Mouse (Mus musculus) intestine, embryonic 14.5 days (tissue): ENCODE data around the gene Thtpa. TPM values are rescaled to one million over a fixed set of nuclear protein-coding genes. Genes with fewer than 3 reads are reported as not detected.

Source experiments
- ATAC-seq: fragments of 200-750 bp; cut with Nextera tagmentation; replicated peaks from 2 replicates; pipeline ENCODE4 v1.8.0; 2017; ENCODE audit warnings: low read depth, moderate number of reproducible peaks, moderate TSS enrichment, moderate library complexity; ENCODE audit not compliant: low FRiP score, low TSS enrichment
- DNase-seq: peaks from one replicate; pipeline ENCODE4 v3.0.0-alpha.2; 2018; ENCODE audit warnings: low spot score
- H3K27ac ChIP-seq: fragments of 300-500 bp; sonication (generic); 2 replicates; pipeline ENCODE4 v1.5.1; 2014; ENCODE audit warnings: low read depth, mild to moderate bottlenecking, control low read depth
- H3K27me3 ChIP-seq: fragments of 300-500 bp; sonication (generic); replicated peaks from 2 replicates; pipeline ENCODE4 v1.6.1; 2014; ENCODE audit warnings: low read length, control low read depth; ENCODE audit not compliant: control insufficient read depth, insufficient read depth
- H3K36me3 ChIP-seq: fragments of 300-500 bp; sonication (generic); 2 replicates; pipeline ENCODE4 v1.6.1; 2014; ENCODE audit warnings: low read length, control low read depth; ENCODE audit not compliant: control insufficient read depth, insufficient read depth
- H3K4me1 ChIP-seq: fragments of 300-500 bp; sonication (generic); replicated peaks from 2 replicates; pipeline ENCODE4 v1.6.1; 2014; ENCODE audit warnings: low read length, control low read depth, mixed read lengths; ENCODE audit not compliant: control insufficient read depth, insufficient read depth
- H3K4me2 ChIP-seq: fragments of 300-500 bp; sonication (generic); 2 replicates; pipeline ENCODE4 v1.6.1; 2014; ENCODE audit warnings: low read length
- H3K4me3 ChIP-seq: fragments of 300-500 bp; sonication (generic); 2 replicates; pipeline ENCODE4 v1.5.1; 2014; ENCODE audit warnings: low read depth, low read length, control low read depth, mixed read lengths
- H3K9ac ChIP-seq: fragments of 300-500 bp; sonication (generic); 2 replicates; pipeline ENCODE4 v1.6.1; 2014; ENCODE audit warnings: mild to moderate bottlenecking, low read length
- H3K9me3 ChIP-seq: fragments of 300-500 bp; sonication (generic); 2 replicates; pipeline ENCODE4 v1.6.1; 2016; ENCODE audit warnings: low read length, control low read depth; ENCODE audit not compliant: control insufficient read depth
- WGBS: fragments of 180-500 bp; shearing (Covaris S2); extraction: QIAGEN DNeasy Blood & Tissue Kit; methylation state at CpG from one replicate; pipeline ENCODE4 v1.1.7; 2014; 5-methylcytosine and 5-hydroxymethylcytosine counted together
- polyA plus RNA-seq: library from polyadenylated mRNA; unstranded; fragments of >200 nt; fragmentation: Nextera tagmentation; extraction: Ambion mirVana; gene quantifications from 2 replicates; pipeline ENCODE4 v1.2.1, GENCODE M21; 2014

Gene Thtpa
- 20.8 and 24.0 TPM in 2 replicates for polyA plus RNA-seq

DNA sequence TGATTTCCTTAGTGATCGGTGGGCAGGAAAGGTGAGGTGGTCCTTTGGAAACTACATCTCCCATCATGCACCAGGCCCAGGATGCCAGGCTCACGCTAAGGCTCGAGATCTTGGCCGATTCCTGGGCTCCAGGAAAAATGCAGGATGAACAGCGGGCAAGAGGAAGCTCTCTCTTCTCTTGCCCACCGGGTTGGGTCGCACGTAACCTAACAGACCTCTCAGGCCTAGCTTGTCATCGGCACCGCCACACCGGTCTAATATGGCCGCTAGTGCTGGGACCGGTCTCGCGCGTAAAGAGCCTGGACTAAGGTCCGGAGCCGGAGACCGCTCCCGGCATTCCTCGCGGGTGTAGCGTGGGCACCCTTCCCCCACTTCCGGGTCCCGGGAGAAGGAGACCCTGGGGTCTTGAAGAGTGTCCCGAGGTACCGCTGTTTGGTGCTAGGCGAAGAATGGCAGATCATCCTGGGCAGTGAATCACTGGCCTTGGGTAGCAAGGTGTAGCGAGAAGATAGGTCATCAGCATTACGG, at the start of gene Thtpa:
Gene Thtpa (plus strand): TSS at position 81 of the 528 bp plus-strand sequence.
- peak within 1 kb of the TSS; percentile 78 for H3K27ac ChIP-seq
- H3K36me3 ChIP-seq = peaks cover 21% of the 10 kb centered on the region
- H3K4me1 ChIP-seq = peaks cover 26% of the 10 kb centered on the region
- H3K9ac ChIP-seq = peak within 1 kb of the TSS; percentile 72
- peak; percentile 91 for DNase-seq
- H3K4me2 ChIP-seq = peak within 1 kb of the TSS; percentile 84
- H3K9me3 ChIP-seq = no peaks in the 10 kb centered on the region
- 1% methylated on average over 30 of the region's 30 CpGs for WGBS
- peak; percentile 72 for ATAC-seq
- H3K4me3 ChIP-seq = peak within 1 kb of the TSS; percentile 77
- no peaks in the 10 kb centered on the region for H3K27me3 ChIP-seq

DNA sequence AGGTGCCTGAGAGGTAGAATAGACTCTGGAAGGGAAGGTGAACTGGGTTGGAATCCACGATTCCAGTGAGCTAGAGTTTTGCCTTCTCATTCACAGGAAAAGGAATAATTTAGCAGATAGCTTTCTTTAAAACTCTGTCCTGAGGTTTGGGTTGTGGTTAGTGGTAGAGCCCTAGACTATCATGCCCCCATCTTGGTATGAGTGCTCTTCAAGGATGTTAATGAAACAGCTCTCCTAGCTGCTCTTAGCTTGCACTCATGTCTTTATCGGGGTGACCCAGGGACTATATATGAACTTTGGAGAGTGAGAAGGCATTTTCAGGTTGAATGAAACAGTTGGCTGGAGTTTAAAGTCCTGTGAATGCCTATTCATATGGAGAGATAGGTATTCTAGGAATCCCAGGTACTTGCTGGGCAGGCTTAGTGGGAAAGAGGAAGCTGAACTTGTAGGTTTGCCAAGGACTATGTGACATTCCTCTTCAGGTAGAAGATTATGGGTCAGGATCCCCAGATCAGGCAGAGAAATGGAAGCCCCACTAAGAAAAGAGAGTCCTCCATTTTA, 46.5 kb upstream of the Thtpa start:
- Histone ChIP-seq H3K4me1 (no peaks in the 10 kb centered on the region), H3K9me3 (no peaks in the 10 kb centered on the region), H3K27me3 (no peaks in the 10 kb centered on the region), H3K36me3 (no peaks in the 10 kb centered on the region), H3K4me2 (no peak overlapping the region), H3K9ac (no peak overlapping the region), H3K4me3 (no peak overlapping the region), H3K27ac (no peak overlapping the region)
- 69% methylated on average over 2 of the region's 2 CpGs for WGBS
- DNase-seq (no peak), ATAC-seq (no peak)

DNA sequence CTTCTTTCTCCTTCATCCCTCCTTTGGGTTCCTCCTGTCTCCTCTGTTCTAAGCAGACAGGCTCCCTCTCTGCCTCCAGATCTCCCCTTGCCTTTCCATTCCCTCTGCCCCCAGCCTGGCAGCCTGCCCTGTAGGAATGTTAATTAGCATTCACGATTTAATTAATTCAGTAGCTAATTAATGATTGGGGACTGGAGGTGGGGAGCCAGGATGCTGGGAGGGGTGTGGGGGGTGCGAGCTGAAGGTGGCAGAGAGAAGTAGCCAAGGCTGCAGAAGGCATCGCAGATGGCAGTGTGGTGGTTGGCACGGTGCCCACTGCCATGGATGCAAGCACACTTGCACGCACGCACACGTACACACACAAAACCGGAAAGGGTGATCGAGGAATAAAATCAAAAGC, 42.1 kb upstream of the Thtpa start:
- Histone ChIP-seq H3K4me2 (no peak overlapping the region), H3K9me3 (no peaks in the 10 kb centered on the region), H3K27me3 (no peaks in the 10 kb centered on the region), H3K4me3 (no peak overlapping the region), H3K9ac (no peak overlapping the region), H3K36me3 (no peaks in the 10 kb centered on the region), H3K4me1 (no peaks in the 10 kb centered on the region), H3K27ac (no peak overlapping the region)
- no peak for ATAC-seq
- DNase-seq = no peak
- 86% methylated on average over 9 of the region's 9 CpGs for WGBS

DNA sequence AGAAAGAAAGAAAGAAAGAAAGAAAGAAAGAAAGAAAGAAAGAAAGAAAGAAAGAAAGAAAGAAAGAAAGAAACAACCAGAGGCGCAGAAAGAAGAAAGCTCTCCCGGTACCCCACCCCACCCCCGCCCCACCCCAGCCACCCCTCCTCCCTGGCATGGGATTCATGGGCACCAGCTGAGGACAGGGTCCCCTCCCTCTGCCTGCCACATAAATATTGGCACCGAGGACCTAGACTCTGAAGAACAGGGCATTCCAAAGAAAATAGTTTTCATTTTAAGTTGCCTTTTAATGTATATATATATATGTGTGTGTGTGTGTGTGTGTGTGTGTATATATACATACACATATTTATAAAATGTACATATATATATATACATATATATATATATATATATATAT, 41.5 kb upstream of the Thtpa start:
- no peak overlapping the region for H3K4me3 ChIP-seq
- H3K27me3 ChIP-seq = no peaks in the 10 kb centered on the region
- no peaks in the 10 kb centered on the region for H3K9me3 ChIP-seq
- no peak overlapping the region for H3K27ac ChIP-seq
- no peak overlapping the region for H3K4me2 ChIP-seq
- WGBS = 73% methylated on average over 4 of the region's 4 CpGs
- H3K36me3 ChIP-seq = no peaks in the 10 kb centered on the region
- H3K9ac ChIP-seq = no peak overlapping the region
- DNase-seq (no peak), ATAC-seq (no peak)
- H3K4me1 ChIP-seq = no peaks in the 10 kb centered on the region

DNA sequence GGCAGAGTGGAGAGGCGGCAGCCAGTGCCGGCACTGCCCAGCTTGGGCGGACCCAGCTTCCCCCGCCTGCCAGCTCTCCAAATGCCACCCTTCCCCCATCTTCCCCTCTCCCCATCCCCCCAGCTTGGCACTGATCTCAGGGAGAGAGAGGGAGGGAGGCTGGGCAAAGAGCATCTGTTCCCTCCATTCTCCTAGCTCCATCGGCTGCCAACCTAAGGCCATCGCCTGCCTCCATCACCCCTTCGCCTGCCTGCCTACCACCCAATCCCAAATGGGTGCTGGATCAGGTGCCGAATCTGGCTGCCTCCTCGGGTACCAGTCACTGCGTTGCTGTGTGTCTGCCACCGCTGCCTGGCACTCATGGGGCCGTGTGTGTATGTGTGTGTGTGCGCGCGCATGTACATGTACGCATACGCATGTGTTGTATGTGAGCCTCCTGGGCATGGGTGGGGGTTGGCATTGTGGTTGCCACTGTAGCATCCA, 40.8 kb upstream of the Thtpa start:
- WGBS = 88% methylated on average over 17 of the region's 17 CpGs
- Histone ChIP-seq H3K4me1 (no peaks in the 10 kb centered on the region), H3K4me3 (no peak overlapping the region), H3K27ac (no peak overlapping the region), H3K4me2 (no peak overlapping the region), H3K27me3 (no peaks in the 10 kb centered on the region), H3K9ac (no peak overlapping the region), H3K36me3 (no peaks in the 10 kb centered on the region), H3K9me3 (no peaks in the 10 kb centered on the region)
- ATAC-seq (no peak), DNase-seq (no peak)

DNA sequence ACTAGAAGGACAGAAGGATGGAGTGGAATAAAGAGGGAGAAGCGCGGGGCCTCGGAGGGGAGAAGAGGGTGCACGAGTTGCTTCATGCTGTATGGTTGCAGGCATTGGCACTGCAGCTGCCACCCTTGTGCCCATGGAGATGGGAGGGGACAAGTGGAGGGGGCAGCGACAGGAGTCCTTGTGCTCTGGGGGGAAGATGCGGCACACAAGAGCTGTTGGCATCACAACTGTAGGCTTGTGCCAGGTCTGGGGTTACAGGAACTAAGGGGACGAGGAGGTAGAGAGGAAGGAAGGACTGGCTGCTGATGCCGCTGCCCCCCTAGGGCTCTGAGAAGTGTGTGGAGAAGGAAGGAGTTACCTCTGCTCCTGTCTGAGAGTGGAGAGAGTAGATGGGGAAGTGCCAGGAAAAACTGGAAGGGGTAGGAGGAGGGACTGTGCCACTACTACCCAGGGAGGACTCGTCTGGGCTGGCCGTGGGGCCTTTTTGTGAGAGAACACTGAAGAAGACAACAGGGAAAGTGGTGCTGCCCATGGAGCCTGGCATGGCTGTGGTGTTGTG, 40.3 kb upstream of the Thtpa start:
- Histone ChIP-seq H3K4me3 (no peak overlapping the region), H3K36me3 (no peaks in the 10 kb centered on the region), H3K27ac (no peak overlapping the region), H3K4me2 (no peak overlapping the region), H3K9ac (no peak overlapping the region), H3K4me1 (no peaks in the 10 kb centered on the region), H3K9me3 (no peaks in the 10 kb centered on the region), H3K27me3 (no peaks in the 10 kb centered on the region)
- DNase-seq = no peak
- 85% methylated on average over 10 of the region's 10 CpGs for WGBS
- ATAC-seq = no peak

DNA sequence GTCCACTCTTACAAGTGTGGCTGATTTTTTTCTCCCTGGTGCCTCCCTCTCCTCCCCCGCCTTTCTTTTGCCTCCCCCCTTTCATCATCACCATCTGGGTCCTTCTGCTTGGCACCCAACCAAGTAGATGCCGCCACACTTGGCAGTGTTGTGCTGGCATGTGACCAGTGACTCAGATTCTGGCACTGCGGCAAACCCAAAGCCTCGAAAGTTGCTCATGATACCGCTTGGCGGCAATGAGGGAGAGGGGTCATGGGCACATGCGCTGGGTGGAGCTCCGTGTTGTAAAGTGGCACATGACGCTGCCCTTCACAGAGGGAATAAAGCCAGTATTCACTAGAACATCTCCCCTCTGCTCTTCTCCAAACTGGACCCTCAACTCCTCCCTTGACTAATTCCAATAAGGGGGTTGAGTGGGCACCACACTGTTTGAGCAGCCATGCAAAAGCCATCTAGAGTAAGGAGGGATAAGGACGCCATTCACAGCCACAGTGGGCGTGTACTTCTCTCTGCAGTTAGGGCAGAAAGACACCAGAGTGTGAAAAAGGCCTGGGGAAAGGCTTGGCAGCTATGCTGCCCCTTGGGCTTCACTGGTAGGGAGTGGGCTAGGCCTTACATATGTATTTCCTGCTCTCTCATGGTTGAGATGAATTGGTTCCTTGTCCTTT, 39.3 kb upstream of the Thtpa start:
- ATAC-seq = no peak
- no peak overlapping the region for H3K9ac ChIP-seq

DNA sequence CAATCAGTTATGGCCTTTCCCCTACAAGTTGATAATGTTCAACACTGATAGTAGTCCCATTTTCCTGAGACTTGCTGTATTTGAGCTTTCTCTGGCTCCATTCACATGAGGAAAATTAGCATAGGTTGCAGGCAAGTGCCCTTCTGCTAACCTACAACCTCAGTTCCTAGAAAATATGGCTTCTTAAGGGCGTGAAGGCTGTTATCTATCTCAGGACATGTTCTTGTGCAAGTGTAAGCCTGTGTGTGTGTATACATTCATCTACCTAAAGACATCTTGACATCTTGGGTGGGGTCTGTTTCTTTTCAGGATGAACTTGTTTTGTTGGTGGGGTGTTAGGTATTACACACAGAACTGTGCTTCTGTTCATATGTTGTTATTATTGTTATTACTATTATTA, 35.6 kb upstream of the Thtpa start:
- DNase-seq = no peak
- Histone ChIP-seq H3K4me2 (no peak overlapping the region), H3K9me3 (no peaks in the 10 kb centered on the region), H3K4me3 (no peak overlapping the region), H3K27ac (no peak overlapping the region), H3K4me1 (peaks cover 11% of the 10 kb centered on the region), H3K9ac (no peak overlapping the region), H3K36me3 (no peaks in the 10 kb centered on the region), H3K27me3 (no peaks in the 10 kb centered on the region)
- no peak for ATAC-seq
- 81% methylated on average over 1 of the region's 1 CpGs for WGBS

More for the DNA sequence above, 39.3 kb upstream of the Thtpa start:
- no peaks in the 10 kb centered on the region for H3K36me3 ChIP-seq
- no peak overlapping the region for H3K4me3 ChIP-seq
- H3K27me3 ChIP-seq = no peaks in the 10 kb centered on the region
- no peak overlapping the region for H3K27ac ChIP-seq
- WGBS = 81% methylated on average over 11 of the region's 11 CpGs
- H3K9me3 ChIP-seq = no peaks in the 10 kb centered on the region
- H3K4me2 ChIP-seq = no peak overlapping the region
- no peak for DNase-seq
- no peaks in the 10 kb centered on the region for H3K4me1 ChIP-seq
